Mouse (Mus musculus): ENCODE data around the gene Gabrb2.

Gene Gabrb2

GRCm38 (mm10) chr11:42418996-42419782, at the start of gene Gabrb2:
TSS of gene Gabrb2 (plus strand) at chr11:42419757.
- DNase-seq: no peak

- no peak for DNase-seq
These were observed 40.6 kb upstream of the Gabrb2 start for GRCm38 (mm10) chr11:42378983-42379382.

DNA sequence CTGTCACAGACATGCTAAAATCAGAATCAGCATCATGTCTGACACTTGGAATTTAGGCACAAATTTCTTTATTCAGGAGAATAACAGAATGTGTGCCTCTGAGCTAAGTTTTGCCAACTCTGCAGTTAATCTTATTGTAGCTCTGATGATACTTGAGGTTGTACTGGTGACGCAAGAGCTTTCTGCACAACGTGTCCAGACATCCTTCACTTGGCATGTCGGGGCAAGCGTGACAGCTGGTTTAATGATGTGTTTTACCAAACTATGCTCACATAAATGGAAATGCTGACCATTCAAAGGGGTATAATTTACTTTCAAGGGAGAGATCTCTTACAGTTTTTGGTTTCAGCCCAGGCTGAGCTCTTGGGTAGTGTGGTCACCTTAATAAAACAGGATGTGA, 33.1 kb upstream of the Gabrb2 start:
- no peak for DNase-seq

DNA sequence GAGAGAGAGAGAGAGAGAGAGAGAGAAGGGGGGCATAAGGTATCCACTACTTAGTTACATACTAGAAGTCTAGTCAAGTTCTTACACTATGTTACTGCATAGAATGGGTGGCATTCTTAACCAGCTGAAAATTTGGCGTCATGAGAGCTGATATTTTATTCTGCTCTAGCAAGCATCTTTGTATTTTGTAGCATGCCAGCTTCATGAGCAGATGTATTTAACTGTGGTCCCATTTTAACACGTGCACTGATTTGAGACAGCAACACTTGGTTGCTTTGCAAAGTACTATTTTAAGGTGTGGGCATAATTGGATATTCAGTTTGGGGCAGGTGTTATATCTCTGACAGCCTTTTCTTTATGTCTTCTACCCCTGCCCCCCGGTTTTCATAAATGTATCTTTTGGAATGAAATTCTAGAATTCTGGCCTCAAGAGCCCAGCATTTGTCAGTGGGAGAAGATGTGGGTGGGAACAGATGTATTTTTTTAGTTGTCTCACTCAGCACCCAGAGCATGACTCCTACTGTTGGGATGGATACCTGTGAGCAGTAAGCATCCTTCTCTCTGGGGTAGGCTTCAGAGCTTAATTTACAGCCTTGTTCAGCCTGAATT, 28.8 kb upstream of the Gabrb2 start:
- no peak for DNase-seq

DNA sequence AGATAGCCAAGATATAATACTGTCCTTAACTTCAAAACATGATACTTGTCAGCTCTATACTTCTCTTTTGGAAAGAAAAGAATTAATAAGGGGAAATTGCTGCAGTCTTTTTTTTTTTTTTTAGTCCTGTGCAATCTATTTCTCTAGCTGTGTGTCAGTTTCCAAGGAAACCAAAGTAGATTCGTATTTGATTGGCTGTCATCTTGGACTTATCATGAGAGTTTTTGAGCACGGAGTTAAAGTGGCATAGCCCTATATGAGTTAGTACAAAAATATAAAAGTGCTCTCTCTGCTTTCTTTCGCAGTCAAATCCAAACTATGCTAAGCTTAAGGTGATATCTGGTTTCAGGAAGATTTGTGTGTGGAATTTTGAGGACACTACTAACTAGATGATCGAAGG, 26.1 kb upstream of the Gabrb2 start:
- no peak for DNase-seq

GRCm38 (mm10) chr11:42419791-42420633, 455 bp downstream of the Gabrb2 start:
- DNase-seq: no peak

GRCm38 (mm10) chr11:42420634-42421470, 1.3 kb downstream of the Gabrb2 start:
- DNase-seq: no peak

- DNase-seq: no peak
These were observed 3.7 kb downstream of the Gabrb2 start for GRCm38 (mm10) chr11:42423231-42423630.

GRCm38 (mm10) chr11:42431495-42431894, 11.9 kb downstream of the Gabrb2 start:
- DNase-seq: no peak

DNA sequence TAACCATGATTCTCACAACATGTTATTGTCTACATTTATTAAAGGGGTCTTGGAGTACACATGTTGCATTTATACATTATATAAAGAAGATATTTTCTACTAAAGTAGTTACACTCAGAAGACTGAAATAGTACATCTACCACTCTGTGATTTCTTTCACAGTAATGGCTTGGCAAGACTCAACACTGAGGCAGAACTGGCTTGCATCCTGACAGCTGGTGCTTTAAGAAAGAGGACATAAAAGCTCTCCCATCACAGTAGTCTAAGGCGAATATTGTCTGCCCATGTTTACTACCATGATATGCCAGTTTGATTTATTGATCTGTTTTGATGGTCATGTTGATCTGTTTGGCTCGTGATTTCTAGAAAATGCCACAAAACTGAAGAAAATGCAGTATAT, 19.4 kb downstream of the Gabrb2 start:
- no peak for DNase-seq

- no peak for DNase-seq
These were observed 24.1 kb downstream of the Gabrb2 start for GRCm38 (mm10) chr11:42443641-42444040.

DNA sequence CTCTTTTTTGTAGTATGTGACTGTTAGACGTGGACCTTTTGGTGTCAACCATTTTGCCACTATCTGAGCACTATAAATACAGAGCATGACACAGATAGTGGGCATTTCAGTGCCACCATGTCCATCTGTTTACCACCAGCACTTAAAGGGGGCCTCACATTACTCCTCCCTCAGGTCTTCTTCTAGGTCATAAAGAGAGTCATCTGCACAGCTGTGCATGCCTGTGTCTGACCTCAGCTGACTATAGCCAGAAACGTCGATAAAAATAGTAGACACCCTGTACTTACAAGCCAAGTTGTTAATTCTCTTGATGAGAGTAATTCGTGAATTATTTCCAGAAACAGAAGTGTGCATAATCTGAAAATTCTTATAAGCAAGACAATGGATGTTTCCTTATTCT, 29.4 kb downstream of the Gabrb2 start:
- DNase-seq: no peak

DNA sequence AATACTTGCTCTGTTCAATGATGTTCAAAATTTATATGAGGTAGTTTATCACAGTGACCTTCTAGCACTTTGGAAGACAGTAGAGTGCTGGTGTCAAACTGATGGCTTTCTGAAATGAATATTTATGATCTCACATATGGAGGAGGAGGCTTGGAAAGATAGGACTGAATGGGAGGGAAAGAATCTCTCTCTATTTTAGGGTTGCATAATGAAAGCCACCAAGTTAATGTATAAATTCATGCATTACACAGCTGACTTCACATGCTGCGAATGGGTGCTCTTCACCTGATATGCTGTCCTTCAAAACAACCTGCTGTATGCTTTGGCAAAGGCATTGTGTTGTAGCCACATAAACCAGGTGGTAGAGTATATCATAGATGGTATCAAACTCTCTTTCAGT, 44.6 kb downstream of the Gabrb2 start:
- DNase-seq: no peak

DNA sequence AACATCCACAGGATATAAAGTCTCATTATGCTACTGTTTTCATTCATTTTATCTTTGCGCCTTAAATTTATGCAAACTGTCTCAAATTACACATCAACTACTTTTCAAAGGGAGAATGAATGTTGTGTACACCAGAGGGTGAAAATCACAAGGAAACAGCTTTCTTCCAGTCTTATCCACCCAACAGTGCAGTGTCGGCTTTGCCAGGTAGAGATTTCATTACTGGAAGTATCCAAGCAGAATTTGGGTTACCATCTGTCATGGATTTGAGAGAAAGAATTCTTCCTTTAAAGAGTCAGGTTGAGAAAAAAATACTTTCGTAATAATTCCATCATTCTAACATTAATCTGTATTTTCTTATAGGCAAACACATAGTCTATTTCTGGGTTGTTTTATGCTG, 48.8 kb downstream of the Gabrb2 start:
- DNase-seq: no peak

DNA sequence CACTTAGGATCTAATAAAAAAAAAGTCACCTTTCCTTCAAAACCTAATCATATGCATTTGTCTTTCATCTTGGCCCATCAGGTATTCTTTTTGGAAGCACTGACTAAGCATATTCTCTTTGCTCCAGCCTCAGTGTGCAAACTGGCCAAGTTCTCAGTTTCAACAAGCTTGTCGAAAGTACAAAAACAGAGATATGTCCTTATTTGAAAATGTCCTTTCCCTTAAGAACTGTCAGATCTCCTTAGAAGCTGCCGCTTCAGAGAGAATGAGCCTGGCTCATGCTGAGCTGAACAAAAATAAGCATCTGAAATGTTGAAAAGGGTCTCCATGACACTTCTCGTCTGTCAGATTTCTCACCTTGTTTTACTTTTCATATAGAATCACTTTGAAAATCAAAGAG, 55.0 kb downstream of the Gabrb2 start:
- DNase-seq: no peak

GRCm38 (mm10) chr11:42487625-42488024, 68.1 kb downstream of the Gabrb2 start:
- no peak for DNase-seq

GRCm38 (mm10) chr11:42501166-42501565, 81.6 kb downstream of the Gabrb2 start:
- DNase-seq: no peak

GRCm38 (mm10) chr11:42505436-42505835, 85.9 kb downstream of the Gabrb2 start:
- no peak for DNase-seq

DNA sequence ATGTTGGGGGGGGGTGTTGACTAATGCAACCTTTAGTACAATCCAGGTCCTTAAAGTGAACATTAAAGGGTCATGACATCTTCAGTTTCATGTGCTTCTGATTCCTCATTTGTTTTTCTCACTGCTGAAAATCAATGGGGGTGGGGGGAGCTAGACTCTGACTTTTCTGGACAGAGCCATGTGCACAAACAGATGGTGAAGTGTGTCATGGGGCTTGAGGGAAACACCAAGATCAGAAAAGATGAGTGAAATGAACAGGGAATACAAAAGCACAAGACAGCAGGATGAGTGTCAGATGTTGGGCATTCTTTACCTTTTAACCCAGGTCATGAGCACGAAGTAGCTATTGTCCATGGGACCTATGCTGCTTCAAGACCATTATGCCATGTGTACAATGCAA, 86.4 kb downstream of the Gabrb2 start:
- DNase-seq: no peak

DNA sequence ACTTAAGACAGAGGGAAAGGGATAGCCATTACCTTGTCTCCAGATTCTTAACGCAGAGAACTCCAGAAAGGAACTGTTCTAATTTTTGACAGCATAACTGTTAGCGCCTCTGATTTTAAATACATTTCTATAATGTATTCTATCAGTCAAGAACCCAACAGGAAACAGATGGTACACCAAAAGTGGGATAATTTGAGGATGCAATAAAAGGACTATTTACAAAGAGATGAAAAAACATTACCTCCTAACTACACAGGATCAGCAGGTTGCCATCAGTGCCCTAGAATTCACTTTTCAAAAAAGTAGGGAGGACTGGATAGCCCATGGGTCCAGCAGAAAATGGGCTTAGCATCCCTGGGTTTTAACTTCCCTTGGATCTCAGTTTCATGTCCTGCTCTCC, 102.4 kb downstream of the Gabrb2 start:
- no peak for DNase-seq

DNA sequence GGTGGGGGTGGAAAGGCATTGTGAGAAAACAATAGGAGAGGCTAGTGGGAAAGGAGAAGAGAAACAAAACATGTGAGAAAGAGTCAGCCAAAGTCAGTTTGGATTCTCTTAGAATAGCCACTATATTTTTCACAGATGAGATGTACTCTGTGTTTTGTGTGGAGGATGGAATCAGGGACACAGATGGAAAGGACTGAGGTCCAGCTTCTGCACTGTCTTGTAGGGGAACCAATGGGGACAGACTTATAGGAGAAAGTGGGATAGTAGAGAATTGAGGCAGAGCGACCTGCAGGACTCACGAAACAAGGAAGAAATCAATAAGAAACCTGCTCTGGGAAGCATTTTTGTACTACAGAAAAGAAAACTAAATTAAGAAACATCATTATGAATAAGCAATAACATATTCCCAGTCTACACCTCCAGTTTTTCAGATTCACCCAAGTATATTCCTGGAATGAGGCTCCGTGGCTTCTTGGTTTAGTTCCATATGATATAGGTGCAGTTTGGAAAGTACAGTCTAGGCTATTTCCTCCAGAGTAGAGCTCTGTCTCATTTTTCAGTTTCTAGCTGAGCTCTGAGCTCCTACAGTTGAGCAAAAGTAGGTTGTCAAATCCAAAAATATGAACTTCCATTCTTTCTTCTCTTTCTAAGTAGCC, 108.8 kb downstream of the Gabrb2 start:
- no peak for DNase-seq

GRCm38 (mm10) chr11:42532577-42532976, 113.0 kb downstream of the Gabrb2 start:
- DNase-seq: no peak
